Mouse (Mus musculus) 416B (cell line): ENCODE measurements around the gene Zscan4-ps2.
"Not testable (repeated sequence)": the region's sequence is repeated elsewhere in the genome, so short reads cannot be mapped to it uniquely, and the experiment has no call there.

Experiments used
- DNase-seq: peaks from one replicate; pipeline ENCODE4 v3.0.0; 2011; ENCODE audit warnings: low read depth

The Zscan4-ps2 gene

GRCm38 (mm10) chr7:11514010-11514409 lies at the start of gene Zscan4-ps2:
Zscan4-ps2 (plus strand) TSS chr7:11514310.
- DNase-seq: not testable (repeated sequence)
